Mouse (Mus musculus): ENCODE results near the gene Ndufs7. TPM values are rescaled to one million over a fixed set of nuclear protein-coding genes. Genes with fewer than 3 reads are reported as not detected.
"Not testable (repeated sequence)": the region's sequence is repeated elsewhere in the genome, so short reads cannot be mapped to it uniquely, and the experiment has no call there.

Gene Ndufs7
- total RNA-seq, 4 experiments from 2014 or later = 192 to 257 (median 232) TPM

GRCm38 (mm10) chr10:80242607-80243006 is 6.3 kb upstream of the Ndufs7 start:
- DNase-seq = no peak

GRCm38 (mm10) chr10:80244791-80245399 is 4.0 kb upstream of the Ndufs7 start:
- DNase-seq = no peak

DNA sequence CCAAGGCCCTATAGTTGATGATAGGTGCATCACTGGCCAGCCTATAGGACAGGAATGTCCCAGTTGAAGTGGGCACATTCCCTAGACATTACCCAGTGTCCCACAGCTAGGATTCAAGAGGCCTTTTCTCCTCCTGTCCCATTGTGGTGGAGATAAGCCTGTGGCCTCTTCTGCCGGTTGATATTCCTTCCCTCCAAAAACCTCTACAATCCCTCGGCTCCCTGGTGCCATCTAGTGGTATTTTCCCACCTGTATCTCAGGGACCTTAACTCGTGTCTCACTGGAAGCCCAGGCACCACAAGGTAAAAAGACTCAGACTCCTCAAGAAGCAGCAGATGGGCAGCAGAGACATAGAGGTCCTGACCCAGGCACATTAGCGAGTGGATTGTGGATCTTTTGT is 3.3 kb upstream of the Ndufs7 start:
- DNase-seq = peak; percentile 62

- no peak for DNase-seq
Observed at GRCm38 (mm10) chr10:80247849-80248248, 1.1 kb upstream of the Ndufs7 start.

GRCm38 (mm10) chr10:80248437-80248836 is 484 bp upstream of the Ndufs7 start:
- DNase-seq = not testable (repeated sequence)

GRCm38 (mm10) chr10:80250059-80250458 is 1.1 kb downstream of the Ndufs7 start:
- no peak for DNase-seq

DNA sequence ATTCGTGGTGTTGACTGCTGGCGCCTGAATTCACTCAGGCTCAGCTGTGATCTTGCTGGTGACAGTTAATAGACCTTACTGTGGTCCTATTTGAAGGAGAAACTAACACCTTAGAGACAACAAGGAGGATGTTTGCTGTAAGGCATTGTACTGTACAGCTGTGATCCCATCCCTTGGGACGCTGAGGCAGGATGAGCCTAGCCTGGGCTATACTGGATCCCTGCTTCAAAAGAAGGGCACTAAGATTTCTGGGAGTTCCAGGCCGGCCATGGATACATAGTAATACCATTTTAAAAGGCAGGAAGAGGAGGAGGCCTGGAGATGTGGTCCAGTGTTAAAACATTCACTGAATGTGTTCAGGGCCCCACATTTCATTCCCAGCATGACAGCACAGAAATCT is 1.7 kb downstream of the Ndufs7 start:
- DNase-seq = no peak

- no peak for DNase-seq
Observed at GRCm38 (mm10) chr10:80252011-80252410, 3.1 kb downstream of the Ndufs7 start.

- DNase-seq = no peak
Observed at GRCm38 (mm10) chr10:80252493-80253274, 3.8 kb downstream of the Ndufs7 start.

DNA sequence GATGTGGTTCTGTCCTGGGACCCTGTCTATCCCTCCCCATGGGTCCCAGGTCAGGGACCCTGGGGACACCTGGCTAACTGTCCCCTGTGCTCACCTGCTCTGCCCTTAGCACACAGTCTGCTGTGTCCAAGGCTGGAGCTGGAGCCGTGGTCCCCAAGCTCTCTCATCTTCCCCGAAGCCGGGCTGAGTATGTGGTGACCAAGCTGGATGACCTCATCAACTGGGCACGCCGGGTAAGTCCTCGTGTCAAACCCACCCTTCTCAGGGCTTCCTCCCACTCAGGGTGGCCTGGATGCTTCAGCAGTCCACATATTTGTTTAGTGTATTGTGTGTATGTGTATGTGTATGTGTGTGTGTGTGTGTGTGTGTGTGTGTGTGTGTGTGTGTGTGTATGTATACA is 4.6 kb downstream of the Ndufs7 start:
- no peak for DNase-seq

DNA sequence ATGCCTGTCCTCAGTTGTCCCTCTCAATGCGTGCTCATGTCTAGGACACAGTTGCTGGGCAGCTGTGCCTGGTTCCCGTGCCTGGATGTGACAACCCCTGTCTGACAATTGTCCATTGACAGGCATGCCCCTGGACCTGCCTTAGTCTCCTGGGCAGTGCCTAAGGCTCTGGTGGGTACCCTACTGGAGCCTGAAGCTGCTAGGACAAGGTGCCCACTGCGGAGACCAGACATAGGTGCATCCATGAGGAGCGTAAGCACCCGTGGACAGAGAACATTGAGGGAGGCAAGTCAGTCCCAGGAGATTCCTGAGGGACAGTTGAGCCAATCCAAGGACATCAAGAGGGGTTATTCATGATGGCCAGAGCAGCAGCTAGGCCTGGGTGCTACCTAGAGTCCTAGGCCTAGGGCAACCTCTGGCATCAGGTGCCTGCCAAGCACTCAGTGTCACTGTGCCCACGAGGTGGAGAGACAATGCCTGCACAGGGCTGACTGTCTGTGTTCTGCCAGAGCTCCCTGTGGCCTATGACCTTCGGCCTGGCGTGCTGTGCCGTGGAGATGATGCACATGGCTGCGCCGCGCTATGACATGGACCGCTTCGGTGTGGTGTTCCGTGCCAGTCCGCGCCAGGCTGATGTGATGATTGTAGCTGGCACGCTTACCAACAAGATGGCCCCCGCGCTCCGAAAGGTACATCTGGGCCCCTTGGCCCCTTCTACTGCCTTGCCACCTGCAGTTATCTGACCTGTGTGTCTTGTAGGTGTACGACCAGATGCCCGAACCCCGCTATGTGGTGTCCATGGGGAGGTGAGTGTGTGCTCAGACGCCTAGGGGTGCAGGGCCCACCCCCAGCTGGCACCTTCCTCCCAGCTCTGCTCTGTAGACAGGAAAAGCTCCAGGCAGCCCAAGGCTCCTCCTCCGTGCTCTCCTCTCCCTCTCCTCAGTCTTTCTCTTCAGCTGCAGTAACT is 5.7 kb downstream of the Ndufs7 start:
- no peak for DNase-seq

- DNase-seq = peak; percentile 80
Observed at GRCm38 (mm10) chr10:80255881-80256535, 7.1 kb downstream of the Ndufs7 start.

DNA sequence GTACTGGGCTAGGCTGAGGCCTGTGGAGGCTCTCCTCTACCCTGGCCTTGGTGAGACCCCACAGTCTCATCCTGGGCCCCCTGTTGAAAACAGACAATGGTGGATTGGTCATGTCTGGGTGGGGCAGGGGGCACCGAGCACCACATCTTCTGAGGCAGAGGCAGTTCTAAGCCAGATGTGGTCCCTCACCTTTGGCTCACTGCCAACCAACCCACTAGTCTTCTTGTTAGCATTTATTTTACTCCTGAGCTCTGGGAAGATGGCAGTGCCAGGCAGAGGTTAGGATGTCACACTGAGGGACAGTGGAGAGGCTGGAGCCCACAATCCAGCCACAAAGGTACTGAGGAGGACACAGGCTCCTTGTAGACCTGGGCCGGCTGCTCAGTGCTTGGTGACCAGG is 9.0 kb downstream of the Ndufs7 start:
- DNase-seq = no peak

- DNase-seq = peak; percentile 64
Observed at GRCm38 (mm10) chr10:80258752-80259462, 10.0 kb downstream of the Ndufs7 start.

- peak; percentile 57 for DNase-seq
Observed at GRCm38 (mm10) chr10:80259463-80259805, 10.5 kb downstream of the Ndufs7 start.

DNA sequence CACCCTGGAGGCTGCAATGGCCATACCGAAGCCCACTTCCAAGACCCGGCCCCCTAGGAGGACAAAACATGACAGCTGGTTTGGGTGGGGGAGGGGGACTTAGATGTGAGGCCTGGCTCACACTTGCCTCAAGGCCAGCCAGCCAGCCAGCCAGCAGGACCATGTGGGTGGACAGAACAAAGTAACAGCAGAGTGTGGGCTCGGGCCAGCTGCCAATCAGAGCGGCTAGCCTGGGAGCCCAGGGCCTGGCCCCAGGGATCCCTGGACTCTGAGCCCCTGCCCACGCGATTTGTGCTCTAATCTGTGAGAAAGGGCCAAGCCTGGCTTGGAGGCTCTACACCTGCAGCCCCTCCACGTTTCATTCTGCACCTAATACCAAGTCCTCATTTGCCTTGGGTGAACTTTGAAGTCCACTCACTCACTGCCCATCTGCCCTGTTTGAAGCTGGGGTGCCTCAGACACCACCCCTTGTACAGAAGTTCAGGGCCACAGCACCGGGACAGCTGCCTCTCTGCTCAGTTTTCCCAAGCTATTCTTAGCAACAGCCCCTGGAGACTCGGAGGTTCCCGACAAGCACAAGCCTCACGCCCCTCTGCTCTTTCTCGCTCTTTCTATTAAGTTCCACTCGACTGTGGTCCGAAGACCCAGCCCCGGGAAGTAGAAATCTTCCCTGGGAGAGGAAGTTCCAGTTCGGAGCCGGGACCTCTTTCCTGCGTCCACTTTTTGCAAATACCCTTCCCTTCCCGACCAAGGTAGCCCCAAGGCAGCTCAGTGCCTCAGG is 11.1 kb downstream of the Ndufs7 start:
- peak; percentile 80 for DNase-seq

DNA sequence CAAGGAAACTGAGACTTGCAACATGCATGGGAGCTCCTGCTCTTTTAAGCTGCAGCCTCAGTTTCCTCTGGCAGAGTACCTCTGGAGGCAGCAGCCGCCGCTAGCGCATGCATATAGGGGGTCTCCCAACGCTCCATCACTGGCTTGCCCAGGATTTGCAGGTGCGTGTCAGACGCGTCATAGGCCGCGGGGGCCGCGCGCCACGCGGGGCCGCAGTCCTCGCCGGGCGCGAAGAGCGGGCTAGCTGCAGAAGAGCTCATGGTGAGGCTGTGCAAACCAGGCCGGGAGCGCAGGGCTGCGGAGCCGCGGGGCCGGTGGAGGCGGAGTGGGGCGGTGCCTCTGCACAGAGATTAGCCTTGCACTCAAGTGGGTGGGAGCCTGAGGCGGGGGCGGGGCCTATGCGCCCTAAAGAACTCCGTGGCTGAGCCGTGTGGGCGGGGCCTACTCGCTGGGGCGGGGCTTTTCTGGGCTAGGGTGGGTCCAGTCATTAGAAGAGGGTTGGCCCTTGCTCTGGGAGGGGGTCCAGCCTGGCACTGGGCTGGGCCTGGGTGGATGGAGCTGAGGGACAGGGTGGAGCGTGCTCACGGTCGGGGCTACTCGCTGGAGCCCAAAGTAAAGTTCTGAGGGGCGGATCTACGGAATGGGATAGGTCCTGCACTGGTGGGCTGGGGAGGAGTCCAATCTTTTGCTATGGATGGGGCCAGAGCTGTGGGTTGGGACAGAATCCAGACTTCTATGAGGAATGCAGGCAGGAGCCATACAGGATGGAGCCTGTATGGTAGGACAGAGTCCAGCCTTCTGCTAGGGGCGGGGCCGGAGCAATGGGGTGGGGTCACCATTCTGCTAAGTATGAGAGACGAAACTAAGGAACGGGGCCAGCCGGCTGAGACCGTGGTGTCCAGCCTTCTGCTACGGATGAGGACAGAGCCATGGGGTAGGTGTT is 12.0 kb downstream of the Ndufs7 start, which contains the start of the genes Gamt and Dazap1:
Gene Gamt, minus strand, starts transcription at position 371 of the 943 bp plus-strand sequence.
Gene Dazap1, plus strand, starts transcription at position 845 of the 943 bp plus-strand sequence.
- peak; percentile 98 for DNase-seq

GRCm38 (mm10) chr10:80261585-80261968 is 12.7 kb downstream of the Ndufs7 start:
- peak; percentile 98 for DNase-seq

GRCm38 (mm10) chr10:80262169-80262568 is 13.2 kb downstream of the Ndufs7 start:
- no peak for DNase-seq

All from adrenal gland, adult 8-10 months (tissue).